Mouse (Mus musculus) hindbrain, embryonic 16.5 days (tissue): ENCODE results near the gene Gas2l3. TPM values are rescaled to one million over a fixed set of nuclear protein-coding genes. Genes with fewer than 3 reads are reported as not detected.

Experiments
- ATAC-seq: fragments of 200-750 bp; cut with Nextera tagmentation; 2 replicates; pipeline ENCODE4 v1.8.0; 2017; ENCODE audit warnings: moderate TSS enrichment, moderate library complexity
- H3K27ac ChIP-seq: fragments of 300-500 bp; sonication (generic); 2 replicates; pipeline ENCODE4 v1.5.1; 2014; ENCODE audit warnings: low read depth, mild to moderate bottlenecking, control low read depth, low read length, moderate library complexity
- H3K27me3 ChIP-seq: fragments of 300-500 bp; sonication (generic); replicated peaks from 2 replicates; pipeline ENCODE4 v1.6.1; 2014; ENCODE audit warnings: low read length; ENCODE audit not compliant: control insufficient read depth, insufficient read depth
- H3K36me3 ChIP-seq: fragments of 300-500 bp; sonication (generic); 2 replicates; pipeline ENCODE4 v1.6.1; 2014; ENCODE audit warnings: mild to moderate bottlenecking, low read length, moderate library complexity, mixed read lengths; ENCODE audit not compliant: control insufficient read depth, insufficient read depth
- H3K4me1 ChIP-seq: fragments of 300-500 bp; sonication (generic); 2 replicates; pipeline ENCODE4 v1.6.1; 2014; ENCODE audit warnings: low read depth, low read length; ENCODE audit not compliant: control insufficient read depth, insufficient read depth
- H3K4me2 ChIP-seq: fragments of 300-500 bp; sonication (generic); 2 replicates; pipeline ENCODE4 v1.6.1; 2014; ENCODE audit warnings: mild to moderate bottlenecking, low read length, control low read depth, moderate library complexity
- H3K4me3 ChIP-seq: fragments of 300-500 bp; sonication (generic); 2 replicates; pipeline ENCODE4 v1.5.1; 2014; ENCODE audit warnings: mild to moderate bottlenecking, low read length, control low read depth, moderate library complexity
- H3K9ac ChIP-seq: fragments of 300-500 bp; sonication (generic); 2 replicates; pipeline ENCODE4 v1.6.1; 2014; ENCODE audit warnings: low read depth, mild to moderate bottlenecking, control low read depth, low read length, moderate library complexity
- H3K9me3 ChIP-seq: fragments of 300-500 bp; sonication (generic); 2 replicates; pipeline ENCODE4 v1.6.1; 2014; ENCODE audit warnings: mild to moderate bottlenecking, low read length, moderate library complexity; ENCODE audit not compliant: control insufficient read depth
- WGBS: fragments of 180-500 bp; shearing (Covaris S2); extraction: QIAGEN DNeasy Blood & Tissue Kit; methylation state at CpG from one replicate; pipeline ENCODE4 v1.1.7; 2014; 5-methylcytosine and 5-hydroxymethylcytosine counted together
- polyA plus RNA-seq: library from polyadenylated mRNA; unstranded; fragments of >200 nt; fragmentation: Nextera tagmentation; extraction: Ambion mirVana; gene quantifications from 2 replicates; pipeline ENCODE4 v1.2.1, GENCODE M21; 2015

Gas2l3 gene
- polyA plus RNA-seq, 1 experiment from 2014 or later: 6.2 TPM

- Histone ChIP-seq H3K4me1 (peaks cover 5% of the 10 kb centered on the region; the same call in 1 of the 2 replicates), H3K4me3 (no peak overlapping the region), H3K4me2 (no peak overlapping the region), H3K27ac (no peak overlapping the region), H3K27me3 (no peaks in the 10 kb centered on the region), H3K9me3 (no peaks in the 10 kb centered on the region), H3K9ac (no peak overlapping the region), H3K36me3 (no peaks in the 10 kb centered on the region)
- WGBS: 23% methylated on average over 7 of the region's 7 CpGs
- no peak for ATAC-seq
These were observed 37.9 kb upstream of the Gas2l3 start for GRCm38 (mm10) chr10:89481638-89482037.

- ATAC-seq: no peak
These were observed 35.0 kb upstream of the Gas2l3 start for GRCm38 (mm10) chr10:89478766-89479165.

GRCm38 (mm10) chr10:89470596-89471353 lies 27.0 kb upstream of the Gas2l3 start:
- Histone ChIP-seq H3K4me1 (no peaks in the 10 kb centered on the region), H3K4me3 (no peak overlapping the region), H3K36me3 (no peaks in the 10 kb centered on the region), H3K9me3 (peaks cover 3% of the 10 kb centered on the region), H3K4me2 (no peak overlapping the region), H3K9ac (no peak overlapping the region), H3K27me3 (no peaks in the 10 kb centered on the region), H3K27ac (no peak overlapping the region)
- ATAC-seq: no peak
- 50% methylated on average over 7 of the region's 7 CpGs for WGBS

More at GRCm38 (mm10) chr10:89478766-89479165, 35.0 kb upstream of the Gas2l3 start:
- no peak overlapping the region for H3K4me3 ChIP-seq
- H3K27ac ChIP-seq: no peak overlapping the region
- H3K9me3 ChIP-seq: no peaks in the 10 kb centered on the region
- H3K4me2 ChIP-seq: no peak overlapping the region
- WGBS: 88% methylated on average over 8 of the region's 8 CpGs
- no peaks in the 10 kb centered on the region for H3K27me3 ChIP-seq
- H3K36me3 ChIP-seq: no peaks in the 10 kb centered on the region
- no peak overlapping the region for H3K9ac ChIP-seq
- peaks cover 5% of the 10 kb centered on the region; the same call in 1 of the 2 replicates for H3K4me1 ChIP-seq

- no peak overlapping the region for H3K4me3 ChIP-seq
- no peak overlapping the region for H3K27ac ChIP-seq
- no peaks in the 10 kb centered on the region for H3K4me1 ChIP-seq
- no peak overlapping the region for H3K4me2 ChIP-seq
- no peaks in the 10 kb centered on the region; the same call in 1 of the 2 replicates for H3K9me3 ChIP-seq
- H3K27me3 ChIP-seq: no peaks in the 10 kb centered on the region
- no peak for ATAC-seq
- no peak overlapping the region for H3K9ac ChIP-seq
- WGBS: 89% methylated on average over 4 of the region's 4 CpGs
- no peaks in the 10 kb centered on the region for H3K36me3 ChIP-seq
These were observed 21.1 kb upstream of the Gas2l3 start for GRCm38 (mm10) chr10:89464760-89465405.

- Histone ChIP-seq H3K9me3 (no peaks in the 10 kb centered on the region), H3K4me3 (no peak overlapping the region), H3K36me3 (no peaks in the 10 kb centered on the region), H3K9ac (no peak overlapping the region), H3K27me3 (no peaks in the 10 kb centered on the region), H3K27ac (no peak overlapping the region), H3K4me2 (no peak overlapping the region), H3K4me1 (no peaks in the 10 kb centered on the region)
- ATAC-seq: no peak
- 82% methylated on average over 11 of the region's 11 CpGs for WGBS
These were observed 19.1 kb upstream of the Gas2l3 start for GRCm38 (mm10) chr10:89462890-89463289.

GRCm38 (mm10) chr10:89461856-89462507 lies 18.2 kb upstream of the Gas2l3 start:
- Histone ChIP-seq H3K36me3 (no peaks in the 10 kb centered on the region), H3K27ac (no peak overlapping the region), H3K9ac (no peak overlapping the region), H3K4me1 (no peaks in the 10 kb centered on the region), H3K9me3 (no peaks in the 10 kb centered on the region), H3K27me3 (no peaks in the 10 kb centered on the region), H3K4me3 (no peak overlapping the region), H3K4me2 (peak overlapping the region; percentile 31; the same call in 1 of the 2 replicates)
- peak; percentile 89 for ATAC-seq
- WGBS: 19% methylated on average over 14 of the region's 14 CpGs

- Histone ChIP-seq H3K36me3 (no peaks in the 10 kb centered on the region), H3K4me2 (no peak overlapping the region), H3K27ac (no peak overlapping the region), H3K4me1 (no peaks in the 10 kb centered on the region), H3K27me3 (no peaks in the 10 kb centered on the region), H3K9me3 (no peaks in the 10 kb centered on the region), H3K9ac (no peak overlapping the region), H3K4me3 (no peak overlapping the region)
- WGBS: 72% methylated on average over 11 of the region's 11 CpGs
- no peak for ATAC-seq
These were observed 17.2 kb upstream of the Gas2l3 start for GRCm38 (mm10) chr10:89460972-89461371.

GRCm38 (mm10) chr10:89458770-89459169 lies 15.0 kb upstream of the Gas2l3 start:
- no peak overlapping the region for H3K4me3 ChIP-seq
- no peak overlapping the region for H3K9ac ChIP-seq
- WGBS: 81% methylated on average over 3 of the region's 3 CpGs
- no peaks in the 10 kb centered on the region for H3K27me3 ChIP-seq
- H3K9me3 ChIP-seq: no peaks in the 10 kb centered on the region
- no peak overlapping the region for H3K27ac ChIP-seq
- no peaks in the 10 kb centered on the region for H3K36me3 ChIP-seq
- no peaks in the 10 kb centered on the region for H3K4me1 ChIP-seq
- no peak overlapping the region for H3K4me2 ChIP-seq
- no peak for ATAC-seq

GRCm38 (mm10) chr10:89453794-89454193 lies 10.0 kb upstream of the Gas2l3 start:
- Histone ChIP-seq H3K4me3 (no peak overlapping the region), H3K27me3 (no peaks in the 10 kb centered on the region), H3K36me3 (no peaks in the 10 kb centered on the region), H3K4me1 (no peaks in the 10 kb centered on the region), H3K27ac (no peak overlapping the region), H3K4me2 (no peak overlapping the region), H3K9me3 (no peaks in the 10 kb centered on the region), H3K9ac (no peak overlapping the region)
- WGBS: 86% methylated on average over 3 of the region's 3 CpGs
- ATAC-seq: no peak
